Mouse (Mus musculus): ENCODE measurements around the gene Zfand3.

GRCm38 (mm10) chr17:30197280-30198030 lies 192.9 kb downstream of the Zfand3 start:
- TF ChIP-seq CTCF (IDR thresholded peaks at IDR 0.05; ENCODE audit: extremely low read depth, insufficient read length, insufficient replicate concordance, low read depth, low read length) (no peak), POLR2A (IDR thresholded peaks at IDR 0.05; ENCODE audit: low read depth, low read length) (no peak)

Data from small intestine, adult 2 months (tissue).